Mouse (Mus musculus): ENCODE measurements at regions not wholly inside any gene's neighbourhood (a gene's known extent, or its start where the extent isn't known, plus 50 kb on each side); places are given as distances from the start of the nearest gene placed in this dataset.

- Histone ChIP-seq H3K9ac (ENCODE audit: low read depth, low read length) (no peak overlapping the region), H3K36me3 (ENCODE audit: control insufficient read depth, insufficient read depth, low read length) (no peaks in the 10 kb centered on the region), H3K27ac (ENCODE audit: low read depth, low read length) (no peak overlapping the region), H3K9me3 (ENCODE audit: control insufficient read depth, low read length) (no peaks in the 10 kb centered on the region), H3K4me1 (replicated peaks; ENCODE audit: control insufficient read depth, insufficient read depth, low read length) (no peaks in the 10 kb centered on the region), H3K4me2 (no peak overlapping the region), H3K4me3 (ENCODE audit: low read depth, low read length) (no peak overlapping the region), H3K27me3 (replicated peaks; ENCODE audit: control insufficient read depth, insufficient read depth, low read length) (no peaks in the 10 kb centered on the region)
- no peak for DNase-seq (ENCODE audit: low spot score)
- 40% methylated on average over 1 of the region's 1 CpGs for WGBS
- ATAC-seq (replicated peaks; ENCODE audit: low FRiP score): no peak
These were observed 87.5 kb upstream of the Ppp2r2d start for GRCm38 (mm10) chr7:138758386-138758785.

DNA sequence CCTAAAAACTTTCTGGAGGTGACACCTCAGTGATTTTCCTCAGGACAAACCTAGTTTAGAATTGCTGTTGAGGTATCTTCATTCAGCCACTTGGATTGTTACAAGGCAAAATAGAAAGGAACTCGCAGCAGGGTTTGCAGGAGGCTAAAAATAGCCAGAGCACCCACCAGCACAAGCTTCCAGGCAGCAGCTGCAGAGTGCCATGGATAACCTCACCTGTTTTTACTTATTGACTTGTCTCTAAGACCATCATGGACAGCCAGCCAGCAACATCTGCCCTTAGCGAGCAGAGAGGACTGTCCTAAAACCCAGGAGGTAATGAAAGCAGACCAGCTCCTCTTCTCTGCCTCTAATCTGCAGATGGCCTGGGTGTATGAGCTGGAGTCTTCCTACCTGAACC, 97.4 kb upstream of the Ppp2r2d start:
- no peak for ATAC-seq (replicated peaks; ENCODE audit: low FRiP score)
- H3K4me1 ChIP-seq (replicated peaks; ENCODE audit: control insufficient read depth, insufficient read depth, low read length): no peaks in the 10 kb centered on the region
- no peak overlapping the region for H3K9ac ChIP-seq (ENCODE audit: low read depth, low read length)
- no peak overlapping the region for H3K4me3 ChIP-seq (ENCODE audit: low read depth, low read length)
- no peak for DNase-seq (ENCODE audit: low spot score)
- WGBS: 66% methylated on average over 2 of the region's 2 CpGs
- H3K36me3 ChIP-seq (ENCODE audit: control insufficient read depth, insufficient read depth, low read length): no peaks in the 10 kb centered on the region
- H3K4me2 ChIP-seq: no peak overlapping the region
- H3K27ac ChIP-seq (ENCODE audit: low read depth, low read length): no peak overlapping the region
- no peaks in the 10 kb centered on the region for H3K9me3 ChIP-seq (ENCODE audit: control insufficient read depth, low read length)
- H3K27me3 ChIP-seq (replicated peaks; ENCODE audit: control insufficient read depth, insufficient read depth, low read length): no peaks in the 10 kb centered on the region

GRCm38 (mm10) chr7:138746616-138747015, 99.3 kb upstream of the Ppp2r2d start:
- DNase-seq (ENCODE audit: low spot score): no peak
- no peaks in the 10 kb centered on the region for H3K9me3 ChIP-seq (ENCODE audit: control insufficient read depth, low read length)
- no peak overlapping the region for H3K4me3 ChIP-seq (ENCODE audit: low read depth, low read length)
- no peak for ATAC-seq (replicated peaks; ENCODE audit: low FRiP score)
- H3K9ac ChIP-seq (ENCODE audit: low read depth, low read length): no peak overlapping the region
- WGBS: 69% methylated on average over 8 of the region's 8 CpGs
- H3K27ac ChIP-seq (ENCODE audit: low read depth, low read length): no peak overlapping the region
- no peaks in the 10 kb centered on the region for H3K27me3 ChIP-seq (replicated peaks; ENCODE audit: control insufficient read depth, insufficient read depth, low read length)
- H3K4me1 ChIP-seq (replicated peaks; ENCODE audit: control insufficient read depth, insufficient read depth, low read length): no peaks in the 10 kb centered on the region
- H3K4me2 ChIP-seq: no peak overlapping the region
- no peaks in the 10 kb centered on the region for H3K36me3 ChIP-seq (ENCODE audit: control insufficient read depth, insufficient read depth, low read length)

DNA sequence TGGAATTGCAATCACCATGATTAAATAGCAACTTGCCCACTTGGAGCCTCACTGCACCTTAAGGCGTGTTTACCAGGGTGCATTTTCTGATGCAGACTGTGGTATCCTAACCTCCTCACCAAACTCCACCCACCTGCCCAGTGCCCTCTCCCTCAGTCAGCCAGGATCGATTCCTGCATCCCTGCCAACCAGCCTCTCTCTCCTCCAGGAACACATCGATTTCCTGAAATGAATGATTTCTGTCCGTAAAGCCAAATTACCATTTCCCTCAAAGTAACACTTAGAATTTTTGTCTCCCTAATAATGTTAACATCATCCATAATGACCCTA, 103.4 kb upstream of the Ppp2r2d start:
- H3K36me3 ChIP-seq (ENCODE audit: control insufficient read depth, insufficient read depth, low read length): no peaks in the 10 kb centered on the region
- 88% methylated on average over 4 of the region's 4 CpGs for WGBS
- H3K27ac ChIP-seq (ENCODE audit: low read depth, low read length): no peak overlapping the region
- no peak overlapping the region for H3K4me2 ChIP-seq
- no peaks in the 10 kb centered on the region for H3K4me1 ChIP-seq (replicated peaks; ENCODE audit: control insufficient read depth, insufficient read depth, low read length)
- no peaks in the 10 kb centered on the region for H3K27me3 ChIP-seq (replicated peaks; ENCODE audit: control insufficient read depth, insufficient read depth, low read length)
- ATAC-seq (replicated peaks; ENCODE audit: low FRiP score) (no peak), DNase-seq (ENCODE audit: low spot score) (no peak)
- no peak overlapping the region for H3K4me3 ChIP-seq (ENCODE audit: low read depth, low read length)
- H3K9me3 ChIP-seq (ENCODE audit: control insufficient read depth, low read length): no peaks in the 10 kb centered on the region
- no peak overlapping the region for H3K9ac ChIP-seq (ENCODE audit: low read depth, low read length)

DNA sequence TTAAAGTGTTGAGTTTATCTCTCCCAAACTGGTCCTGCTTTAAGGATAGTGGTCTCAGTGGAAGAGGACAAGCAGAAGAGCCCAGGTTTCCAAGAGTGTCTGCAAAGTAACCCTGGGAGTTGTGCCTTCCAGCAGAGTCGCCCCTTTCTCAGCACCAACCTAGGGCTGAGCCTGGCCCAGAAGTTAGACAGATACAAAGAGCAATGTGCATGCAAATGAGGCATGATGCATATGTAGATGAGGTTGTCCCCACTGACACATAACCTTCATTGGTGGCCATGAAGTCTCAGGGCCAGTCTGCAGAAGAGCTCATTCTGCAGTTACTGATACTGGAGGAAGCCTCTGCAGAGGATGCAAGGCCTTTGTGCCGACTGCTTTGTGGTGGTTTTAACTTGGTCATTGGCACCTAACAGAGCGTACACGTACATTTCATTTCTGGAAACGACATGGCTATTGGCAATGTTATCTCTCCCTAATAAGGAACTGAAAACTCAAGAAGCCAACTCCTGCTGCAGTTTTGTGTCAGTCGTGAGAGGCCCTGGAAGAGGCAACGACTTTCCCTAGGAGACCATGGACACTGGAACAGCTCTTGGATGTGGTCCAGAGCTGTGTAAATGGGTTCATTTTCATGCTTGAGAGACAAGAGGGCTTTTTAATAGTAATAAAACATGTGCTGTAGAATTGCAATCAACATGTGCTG, 103.9 kb upstream of the Ppp2r2d start:
- ATAC-seq (replicated peaks; ENCODE audit: low FRiP score): no peak
- Histone ChIP-seq H3K36me3 (ENCODE audit: control insufficient read depth, insufficient read depth, low read length) (no peaks in the 10 kb centered on the region), H3K9me3 (ENCODE audit: control insufficient read depth, low read length) (no peaks in the 10 kb centered on the region), H3K4me3 (ENCODE audit: low read depth, low read length) (no peak overlapping the region), H3K27ac (ENCODE audit: low read depth, low read length) (no peak overlapping the region), H3K27me3 (replicated peaks; ENCODE audit: control insufficient read depth, insufficient read depth, low read length) (no peaks in the 10 kb centered on the region), H3K4me1 (replicated peaks; ENCODE audit: control insufficient read depth, insufficient read depth, low read length) (no peaks in the 10 kb centered on the region), H3K4me2 (no peak overlapping the region), H3K9ac (ENCODE audit: low read depth, low read length) (no peak overlapping the region)
- no peak for DNase-seq (ENCODE audit: low spot score)
- WGBS: 79% methylated on average over 7 of the region's 7 CpGs

- no peak overlapping the region for H3K4me2 ChIP-seq
- no peak for DNase-seq (ENCODE audit: low spot score)
- WGBS: 30% methylated on average over 4 of the region's 4 CpGs
These were observed 111.6 kb upstream of the Ppp2r2d start for GRCm38 (mm10) chr7:138734254-138734653.

GRCm38 (mm10) chr7:138724829-138725228, 121.0 kb upstream of the Ppp2r2d start:
- DNase-seq (ENCODE audit: low spot score): no peak
- WGBS: 73% methylated on average over 2 of the region's 2 CpGs
- H3K27me3 ChIP-seq (replicated peaks; ENCODE audit: control insufficient read depth, insufficient read depth, low read length): no peaks in the 10 kb centered on the region
- ATAC-seq (replicated peaks; ENCODE audit: low FRiP score): no peak
- no peak overlapping the region for H3K27ac ChIP-seq (ENCODE audit: low read depth, low read length)
- no peaks in the 10 kb centered on the region for H3K4me1 ChIP-seq (replicated peaks; ENCODE audit: control insufficient read depth, insufficient read depth, low read length)
- H3K4me3 ChIP-seq (ENCODE audit: low read depth, low read length): no peak overlapping the region
- no peak overlapping the region for H3K4me2 ChIP-seq
- H3K36me3 ChIP-seq (ENCODE audit: control insufficient read depth, insufficient read depth, low read length): no peaks in the 10 kb centered on the region
- H3K9ac ChIP-seq (ENCODE audit: low read depth, low read length): no peak overlapping the region
- no peaks in the 10 kb centered on the region for H3K9me3 ChIP-seq (ENCODE audit: control insufficient read depth, low read length)

More at GRCm38 (mm10) chr7:138734254-138734653, 111.6 kb upstream of the Ppp2r2d start:
- H3K4me1 ChIP-seq (replicated peaks; ENCODE audit: control insufficient read depth, insufficient read depth, low read length): no peaks in the 10 kb centered on the region
- H3K4me3 ChIP-seq (ENCODE audit: low read depth, low read length): no peak overlapping the region
- no peaks in the 10 kb centered on the region for H3K9me3 ChIP-seq (ENCODE audit: control insufficient read depth, low read length)
- H3K27me3 ChIP-seq (replicated peaks; ENCODE audit: control insufficient read depth, insufficient read depth, low read length): no peaks in the 10 kb centered on the region
- no peak overlapping the region for H3K27ac ChIP-seq (ENCODE audit: low read depth, low read length)
- no peaks in the 10 kb centered on the region for H3K36me3 ChIP-seq (ENCODE audit: control insufficient read depth, insufficient read depth, low read length)
- ATAC-seq (replicated peaks; ENCODE audit: low FRiP score): no peak
- no peak overlapping the region for H3K9ac ChIP-seq (ENCODE audit: low read depth, low read length)

DNA sequence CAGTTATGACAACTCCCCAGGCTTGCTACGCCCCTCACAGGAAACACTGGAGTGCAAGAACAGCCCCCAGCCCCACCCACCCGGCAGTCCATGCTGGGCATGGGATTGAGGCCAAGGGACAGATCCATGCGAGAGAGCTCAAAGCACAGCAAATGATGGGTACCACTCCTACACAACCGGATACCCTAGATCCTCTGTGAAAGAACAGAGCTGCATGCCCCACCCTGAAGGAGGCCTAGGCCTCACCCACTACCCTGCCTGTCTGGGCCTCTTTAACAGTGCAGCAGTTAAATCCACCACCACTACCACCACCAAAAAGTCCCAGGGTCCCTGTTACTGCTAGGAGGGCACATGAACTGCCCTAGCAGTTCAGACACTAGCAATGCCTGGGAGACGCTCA, 126.3 kb upstream of the Ppp2r2d start:
- H3K27ac ChIP-seq (ENCODE audit: low read depth, low read length): no peak overlapping the region
- H3K9me3 ChIP-seq (ENCODE audit: control insufficient read depth, low read length): no peaks in the 10 kb centered on the region
- H3K27me3 ChIP-seq (replicated peaks; ENCODE audit: control insufficient read depth, insufficient read depth, low read length): no peaks in the 10 kb centered on the region
- H3K9ac ChIP-seq (ENCODE audit: low read depth, low read length): no peak overlapping the region
- H3K4me1 ChIP-seq (replicated peaks; ENCODE audit: control insufficient read depth, insufficient read depth, low read length): no peaks in the 10 kb centered on the region
- no peak overlapping the region for H3K4me3 ChIP-seq (ENCODE audit: low read depth, low read length)
- H3K36me3 ChIP-seq (ENCODE audit: control insufficient read depth, insufficient read depth, low read length): no peaks in the 10 kb centered on the region
- DNase-seq (ENCODE audit: low spot score) (no peak), ATAC-seq (replicated peaks; ENCODE audit: low FRiP score) (no peak)
- 73% methylated on average over 5 of the region's 5 CpGs for WGBS
- H3K4me2 ChIP-seq: no peak overlapping the region

- Histone ChIP-seq H3K4me1 (replicated peaks; ENCODE audit: control insufficient read depth, insufficient read depth, low read length) (no peaks in the 10 kb centered on the region), H3K9me3 (ENCODE audit: control insufficient read depth, low read length) (no peaks in the 10 kb centered on the region), H3K9ac (ENCODE audit: low read depth, low read length) (no peak overlapping the region), H3K4me2 (no peak overlapping the region), H3K36me3 (ENCODE audit: control insufficient read depth, insufficient read depth, low read length) (no peaks in the 10 kb centered on the region), H3K4me3 (ENCODE audit: low read depth, low read length) (no peak overlapping the region), H3K27ac (ENCODE audit: low read depth, low read length) (no peak overlapping the region), H3K27me3 (replicated peaks; ENCODE audit: control insufficient read depth, insufficient read depth, low read length) (no peaks in the 10 kb centered on the region)
- DNase-seq (ENCODE audit: low spot score) (no peak), ATAC-seq (replicated peaks; ENCODE audit: low FRiP score) (no peak)
- WGBS: 66% methylated on average over 3 of the region's 3 CpGs
These were observed 126.8 kb upstream of the Ppp2r2d start for GRCm38 (mm10) chr7:138719115-138719514.
